Mouse (Mus musculus) myocyte (in vitro differentiated cells): ENCODE measurements at regions not wholly inside any gene's neighbourhood (a gene's known extent, or its start where the extent isn't known, plus 50 kb on each side); places are given as distances from the start of the nearest gene placed in this dataset.

Source experiments
- POLR2A ChIP-seq: IDR thresholded peaks from one replicate; pipeline ENCODE4 v1.6.1; 2011; ENCODE audit warnings: low read depth, mild to moderate bottlenecking, control low read depth, moderate library complexity; ENCODE audit not compliant: insufficient read length
- USF1 ChIP-seq: IDR thresholded peaks from one replicate; pipeline ENCODE4 v1.6.1; 2011; ENCODE audit warnings: low read depth, mild to moderate bottlenecking, control low read depth, moderate library complexity

GRCm38 (mm10) chr10:118610868-118611461 is 170.1 kb downstream of the Ifng start:
- TF ChIP-seq POLR2A, result no peak
- no peak for TF ChIP-seq USF1
